Mouse (Mus musculus) liver, adult 2 months (tissue): ENCODE results near the gene G0s2. TPM values are rescaled to one million over a fixed set of nuclear protein-coding genes. Genes with fewer than 3 reads are reported as not detected.

Experiments used
- DNase-seq: peaks from one replicate; pipeline ENCODE4 v3.0.0-alpha.2; 2011; ENCODE audit warnings: low read depth, low spot score; ENCODE audit errors: extremely low read depth
- H3K27ac ChIP-seq: fragments of 200-500 bp; replicated peaks from 2 replicates; pipeline ENCODE4 v1.5.1; 2012; ENCODE audit warnings: low read depth, mild to moderate bottlenecking, control low read depth, inconsistent platforms, low read length; ENCODE audit not compliant: insufficient read depth
- H3K27me3 ChIP-seq: fragments of 200-500 bp; 2 replicates; pipeline ENCODE4 v1.6.1; 2012; ENCODE audit warnings: mild to moderate bottlenecking, moderate library complexity, low read length, inconsistent platforms; ENCODE audit not compliant: control insufficient read depth, insufficient read depth
- H3K36me3 ChIP-seq: fragments of 200-500 bp; 2 replicates; pipeline ENCODE4 v1.6.1; 2012; ENCODE audit warnings: low read length, inconsistent platforms; ENCODE audit not compliant: control insufficient read depth, insufficient read depth
- H3K4me1 ChIP-seq: fragments of 200-500 bp; 2 replicates; pipeline ENCODE4 v1.6.1; 2011; ENCODE audit warnings: low read length; ENCODE audit not compliant: control insufficient read depth, insufficient read depth
- H3K4me3 ChIP-seq: fragments of 200-500 bp; 2 replicates; pipeline ENCODE4 v1.5.1; 2011; ENCODE audit warnings: low read depth, mild to moderate bottlenecking, control low read depth, low read length, moderate library complexity; ENCODE audit not compliant: insufficient read depth
- H3K79me2 ChIP-seq: fragments of 200-500 bp; 2 replicates; pipeline ENCODE4 v1.6.1; 2012; ENCODE audit warnings: inconsistent platforms, mild to moderate bottlenecking, low read length, moderate library complexity; ENCODE audit not compliant: control insufficient read depth, insufficient read depth
- H3K9ac ChIP-seq: fragments of 200-500 bp; 2 replicates; pipeline ENCODE4 v1.6.1; 2012; ENCODE audit warnings: low read depth, mild to moderate bottlenecking, control low read depth, inconsistent platforms, low read length
- CTCF ChIP-seq: fragments of 200-500 bp; IDR thresholded peaks from 2 replicates; pipeline ENCODE4 v1.5.1; 2011; ENCODE audit warnings: low read depth, low read length, control low read depth
- POLR2A ChIP-seq: fragments of 200-500 bp; IDR thresholded peaks from 2 replicates; pipeline ENCODE4 v1.6.1; 2011; ENCODE audit warnings: low read length, control low read depth; ENCODE audit not compliant: insufficient read depth; ENCODE audit errors: extremely low read depth
- WGBS: fragments of 180-500 bp; shearing (Covaris S2); methylation state at CpG from one replicate; pipeline ENCODE4 v1.1.7; 2018; 5-methylcytosine and 5-hydroxymethylcytosine counted together
- polyA plus RNA-seq: library from polyadenylated mRNA; depleted of rRNA; stranded (reverse); fragments of >200 nt; gene quantifications from 2 replicates; pipeline ENCODE4 v1.2.3, GENCODE M21; 2012
- total RNA-seq: library from RNA; depleted of rRNA; stranded (reverse); fragments of >200 nt; gene quantifications from 2 replicates; pipeline ENCODE4 v1.2.3, GENCODE M21; 2014

Gene G0s2
- total and polyA plus RNA-seq, 2 experiments: 106 to 179 TPM

- Histone ChIP-seq H3K79me2 (no peaks in the 10 kb centered on the region), H3K4me3 (no peak overlapping the region), H3K27ac (no peak overlapping the region), H3K36me3 (peaks cover 10% of the 10 kb centered on the region; the same call in 1 of the 2 replicates), H3K9ac (no peak overlapping the region), H3K4me1 (peaks cover 8% of the 10 kb centered on the region; the same call in 1 of the 2 replicates), H3K27me3 (no peaks in the 10 kb centered on the region)
- 83% methylated on average over 10 of the region's 10 CpGs for WGBS
- DNase-seq: no peak
- TF ChIP-seq CTCF: no peak
- TF ChIP-seq POLR2A: no peak
Measured at GRCm38 (mm10) chr1:193243571-193244193, 29.3 kb downstream of the G0s2 start.

GRCm38 (mm10) chr1:193242863-193243262 is 30.2 kb downstream of the G0s2 start:
- peaks cover 9% of the 10 kb centered on the region for H3K4me1 ChIP-seq
- no peaks in the 10 kb centered on the region for H3K27me3 ChIP-seq
- no peak overlapping the region for H3K27ac ChIP-seq
- TF ChIP-seq POLR2A (no peak), CTCF (no peak)
- 66% methylated on average over 4 of the region's 4 CpGs for WGBS
- no peak overlapping the region for H3K4me3 ChIP-seq
- no peaks in the 10 kb centered on the region for H3K79me2 ChIP-seq
- no peak for DNase-seq
- no peak overlapping the region for H3K9ac ChIP-seq
- peaks cover 12% of the 10 kb centered on the region for H3K36me3 ChIP-seq

DNA sequence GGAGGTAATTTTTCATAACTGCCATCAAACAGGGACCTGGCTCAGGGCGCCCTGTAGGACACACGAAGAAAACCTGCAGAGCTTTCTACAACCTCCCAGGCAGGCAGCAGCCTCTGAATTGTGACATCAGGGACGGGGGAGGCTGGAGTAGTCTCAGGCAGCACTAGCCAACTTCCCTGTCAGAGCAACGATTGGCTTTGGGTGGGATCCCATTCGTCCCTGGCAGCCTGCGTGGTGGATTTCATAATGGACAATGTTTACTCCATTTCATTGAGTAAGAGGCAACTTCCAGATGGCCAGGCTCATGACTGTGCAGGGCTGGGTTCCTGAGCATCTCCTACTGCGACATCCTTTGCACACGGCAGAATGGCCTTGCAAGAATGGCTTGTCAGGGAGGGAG is 30.8 kb downstream of the G0s2 start:
- TF ChIP-seq CTCF (no peak), POLR2A (peak; percentile 61; the same call in 1 of the 2 replicates)
- no peaks in the 10 kb centered on the region for H3K27me3 ChIP-seq
- H3K79me2 ChIP-seq: no peaks in the 10 kb centered on the region
- peak overlapping the region; percentile 90 for H3K27ac ChIP-seq
- peak overlapping the region; percentile 69 for H3K9ac ChIP-seq
- peaks cover 12% of the 10 kb centered on the region for H3K36me3 ChIP-seq
- DNase-seq: peak; percentile 98
- 7% methylated on average over 8 of the region's 8 CpGs for WGBS
- peak overlapping the region; percentile 40; the same call in 1 of the 2 replicates for H3K4me3 ChIP-seq
- H3K4me1 ChIP-seq: peaks cover 9% of the 10 kb centered on the region

DNA sequence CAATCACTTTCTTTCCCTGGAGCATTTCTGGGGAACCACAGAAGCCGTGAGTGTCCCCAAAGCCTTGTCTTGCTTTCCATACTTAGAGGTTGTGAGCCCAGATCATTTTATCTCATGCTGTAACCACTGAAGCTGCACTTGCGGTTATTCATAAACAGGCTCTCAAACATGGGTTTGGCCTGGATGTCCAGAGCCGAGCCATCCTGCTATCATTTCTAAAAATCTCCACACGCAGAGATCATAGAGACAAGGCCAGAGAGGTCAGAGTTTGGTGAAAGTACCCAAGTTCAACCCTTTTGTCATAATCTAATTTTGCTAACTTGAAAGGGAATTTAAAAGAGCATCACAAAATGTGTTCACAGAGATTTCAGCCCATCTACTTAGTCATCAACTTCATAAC is 31.6 kb downstream of the G0s2 start:
- peaks cover 14% of the 10 kb centered on the region for H3K4me1 ChIP-seq
- no peaks in the 10 kb centered on the region for H3K79me2 ChIP-seq
- H3K9ac ChIP-seq: peak overlapping the region; percentile 66
- H3K4me3 ChIP-seq: peak overlapping the region; percentile 40
- H3K36me3 ChIP-seq: peaks cover 12% of the 10 kb centered on the region
- no peak for TF ChIP-seq CTCF
- no peak for TF ChIP-seq POLR2A
- H3K27ac ChIP-seq: peak overlapping the region; percentile 90
- 21% methylated on average over 4 of the region's 4 CpGs for WGBS
- DNase-seq: peak; percentile 93
- H3K27me3 ChIP-seq: no peaks in the 10 kb centered on the region

DNA sequence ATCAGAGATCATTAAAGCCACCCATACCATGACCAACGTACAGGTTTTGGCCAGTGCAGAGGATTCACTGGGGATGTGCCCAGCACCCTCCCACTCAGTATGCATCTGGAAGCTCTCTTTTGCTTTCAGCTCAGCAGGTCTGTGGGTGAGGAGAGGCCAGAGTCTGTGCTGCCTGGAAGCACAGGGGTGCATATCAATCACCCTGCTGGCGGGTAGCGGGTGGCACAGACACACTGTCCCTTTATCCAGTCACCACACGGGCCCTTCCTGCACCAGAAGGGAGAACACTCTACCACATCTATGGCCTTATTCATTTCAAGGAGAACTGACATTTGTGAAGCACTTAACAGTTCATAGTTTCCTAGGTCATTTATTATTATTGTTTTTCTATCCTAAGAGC is 34.6 kb downstream of the G0s2 start:
- 34% methylated on average over 4 of the region's 4 CpGs for WGBS
- peaks cover 17% of the 10 kb centered on the region for H3K36me3 ChIP-seq
- no peak overlapping the region for H3K9ac ChIP-seq
- H3K79me2 ChIP-seq: no peaks in the 10 kb centered on the region
- H3K27ac ChIP-seq: no peak overlapping the region
- no peaks in the 10 kb centered on the region for H3K27me3 ChIP-seq
- TF ChIP-seq POLR2A: no peak
- peak; percentile 22 for TF ChIP-seq CTCF
- peaks cover 14% of the 10 kb centered on the region for H3K4me1 ChIP-seq
- DNase-seq: no peak
- H3K4me3 ChIP-seq: no peak overlapping the region

- peaks cover 17% of the 10 kb centered on the region for H3K36me3 ChIP-seq
- TF ChIP-seq POLR2A (no peak), CTCF (no peak)
- 91% methylated on average over 7 of the region's 7 CpGs for WGBS
- peaks cover 17% of the 10 kb centered on the region for H3K4me1 ChIP-seq
- no peak overlapping the region for H3K27ac ChIP-seq
- H3K27me3 ChIP-seq: no peaks in the 10 kb centered on the region
- DNase-seq: no peak
- H3K4me3 ChIP-seq: no peak overlapping the region
- H3K79me2 ChIP-seq: no peaks in the 10 kb centered on the region
- H3K9ac ChIP-seq: no peak overlapping the region
Measured at GRCm38 (mm10) chr1:193234930-193235329, 38.1 kb downstream of the G0s2 start.
